Mouse (Mus musculus) bone marrow macrophage, adult 2 months (primary cell): ENCODE measurements around the gene Msx1. TPM values are rescaled to one million over a fixed set of nuclear protein-coding genes. Genes with fewer than 3 reads are reported as not detected.
"Not testable (repeated sequence)": the region's sequence is repeated elsewhere in the genome, so short reads cannot be mapped to it uniquely, and the experiment has no call there.

Source experiments
- H3K27ac ChIP-seq: 2 replicates; pipeline ENCODE4 v1.5.1; 2012; ENCODE audit warnings: low read depth, low read length; ENCODE audit not compliant: insufficient read depth
- H3K4me1 ChIP-seq: 2 replicates; pipeline ENCODE4 v1.6.1; 2012; ENCODE audit warnings: low read length; ENCODE audit not compliant: control insufficient read depth, insufficient read depth
- H3K4me3 ChIP-seq: 2 replicates; pipeline ENCODE4 v1.5.1; 2012; ENCODE audit warnings: mild to moderate bottlenecking, low read length, moderate library complexity; ENCODE audit not compliant: insufficient read depth
- CTCF ChIP-seq: IDR thresholded peaks from 2 replicates; pipeline ENCODE4 v1.5.1; 2012; ENCODE audit warnings: low read depth, mild to moderate bottlenecking, low read length, moderate library complexity
- POLR2A ChIP-seq: IDR thresholded peaks from 2 replicates; pipeline ENCODE4 v1.6.1; 2012; ENCODE audit warnings: mild to moderate bottlenecking, low read depth, low read length, borderline replicate concordance
- polyA plus RNA-seq: library from polyadenylated mRNA; stranded (reverse); fragments of >200 nt; gene quantifications from 2 replicates; pipeline ENCODE4 v1.2.4, GENCODE M21; 2012; ENCODE audit not compliant: missing spikeins, insufficient read depth, insufficient read length

Gene Msx1
- polyA plus RNA-seq, 1 experiment: not detected

DNA sequence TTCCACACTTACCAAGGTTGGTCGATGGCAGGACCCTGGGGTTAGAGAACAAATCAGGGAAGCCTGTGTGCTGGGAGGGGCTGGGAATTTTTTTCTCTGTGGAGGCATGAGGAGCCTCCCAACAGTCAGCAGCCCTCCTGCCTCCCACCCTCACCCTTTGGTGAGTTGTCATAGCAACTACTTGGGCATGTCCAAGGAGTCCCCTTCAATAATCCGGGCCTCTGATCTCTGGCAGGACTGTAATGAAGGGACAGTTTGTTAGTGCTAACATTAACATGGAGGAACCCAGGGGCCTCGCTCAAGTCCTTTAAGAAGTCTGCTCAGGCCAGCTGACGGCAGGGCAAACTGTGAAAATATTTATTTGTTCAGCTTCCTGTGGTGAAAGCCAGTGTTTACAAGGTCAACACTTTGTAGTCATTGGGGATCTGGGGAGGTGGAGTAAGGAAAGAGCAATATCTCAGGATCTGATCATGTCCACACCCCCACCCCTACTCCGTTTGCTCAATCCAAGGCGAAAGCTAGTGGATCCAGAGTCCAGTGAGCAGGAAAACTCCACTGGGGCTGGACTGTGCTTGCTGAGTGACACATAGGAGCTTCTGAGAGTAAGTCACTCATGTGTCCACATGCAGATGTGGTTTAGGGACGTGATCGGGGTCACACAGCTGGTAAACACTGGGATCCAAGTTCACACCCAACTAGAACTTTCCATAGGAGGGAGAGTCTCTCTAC, 24.8 kb upstream of the Msx1 start:
- no peak for TF ChIP-seq CTCF
- no peak for TF ChIP-seq POLR2A
- Histone ChIP-seq H3K4me1 (no peaks in the 10 kb centered on the region), H3K27ac (no peak overlapping the region), H3K4me3 (no peak overlapping the region)

DNA sequence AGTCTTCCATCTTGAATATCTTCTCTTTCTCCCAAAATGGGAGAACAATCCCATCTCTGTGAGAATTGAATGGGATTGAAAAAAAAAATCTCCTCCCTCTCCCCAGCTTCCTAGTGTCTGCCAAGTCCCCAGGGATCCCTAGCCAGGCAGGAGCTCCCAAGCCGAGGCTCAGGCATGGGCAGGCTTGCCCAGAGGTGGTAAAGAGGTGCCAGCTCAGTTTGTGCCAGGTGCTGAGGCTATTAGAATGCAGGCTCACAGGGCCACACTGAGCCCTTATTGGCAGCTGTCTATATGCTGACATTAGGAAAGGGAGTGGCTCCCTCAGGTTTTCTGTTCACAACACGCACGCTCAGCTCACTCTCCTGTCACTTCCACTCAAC, 11.9 kb upstream of the Msx1 start:
- Histone ChIP-seq H3K4me3 (no peak overlapping the region), H3K27ac (no peak overlapping the region), H3K4me1 (no peaks in the 10 kb centered on the region)
- TF ChIP-seq POLR2A (no peak), CTCF (no peak)

DNA sequence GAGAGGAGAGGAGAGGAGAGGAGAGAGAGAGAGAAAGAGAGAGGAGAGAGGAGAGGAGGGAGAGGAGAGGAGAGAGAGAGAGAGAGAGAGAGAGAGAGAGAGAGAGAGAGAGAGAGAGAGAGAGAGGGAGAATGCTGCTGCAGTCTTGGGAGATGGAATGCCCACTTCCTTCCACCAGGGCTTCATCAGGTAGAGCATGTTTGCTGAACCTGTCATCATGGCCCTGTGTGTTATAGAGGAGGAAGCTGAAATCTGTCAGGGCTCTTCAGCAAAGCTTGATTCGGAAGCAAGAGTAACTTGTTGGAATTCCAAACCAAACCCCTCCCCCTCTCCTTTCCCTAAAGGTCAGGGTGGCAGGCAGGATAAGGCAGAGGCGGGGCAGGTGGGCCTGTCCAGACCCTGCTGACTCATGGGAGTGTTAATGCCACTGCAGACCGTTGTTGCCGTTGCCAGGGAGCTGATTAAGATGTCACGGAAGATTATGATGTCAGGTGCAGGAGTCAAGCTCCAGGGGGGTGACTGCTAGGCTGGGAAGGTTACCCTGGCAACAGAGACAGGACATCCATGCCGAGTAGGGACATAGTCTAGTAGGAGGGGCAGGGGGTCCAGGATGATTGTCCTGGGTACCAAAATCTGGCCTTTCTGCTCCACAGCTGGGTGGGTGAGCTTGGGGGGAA, 11.3 kb upstream of the Msx1 start:
- Histone ChIP-seq H3K4me1 (no peaks in the 10 kb centered on the region), H3K4me3 (no peak overlapping the region), H3K27ac (no peak overlapping the region)
- no peak for TF ChIP-seq CTCF
- TF ChIP-seq POLR2A: no peak

DNA sequence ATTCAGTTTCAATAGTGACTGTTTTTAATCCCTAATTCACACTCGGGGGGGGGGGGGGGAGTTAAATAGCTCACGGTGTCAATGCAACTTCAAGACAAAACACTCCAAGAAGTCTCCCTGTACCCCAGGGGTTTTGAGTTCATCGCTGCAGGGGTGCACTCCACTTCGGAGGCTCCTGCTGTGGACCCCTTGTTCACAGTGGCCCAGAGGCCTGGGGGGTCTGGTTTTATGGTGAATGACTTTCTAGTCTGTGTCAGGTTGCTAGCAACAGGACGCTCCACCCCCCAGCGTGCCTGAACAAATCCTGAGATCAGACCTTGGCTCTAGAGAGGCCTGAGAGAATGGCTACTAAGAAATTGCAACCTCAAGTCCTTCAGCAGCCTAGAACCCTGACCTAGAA, 8.4 kb upstream of the Msx1 start:
- no peak for TF ChIP-seq POLR2A
- TF ChIP-seq CTCF: no peak
- H3K4me1 ChIP-seq: no peaks in the 10 kb centered on the region
- H3K4me3 ChIP-seq: no peak overlapping the region
- no peak overlapping the region for H3K27ac ChIP-seq

DNA sequence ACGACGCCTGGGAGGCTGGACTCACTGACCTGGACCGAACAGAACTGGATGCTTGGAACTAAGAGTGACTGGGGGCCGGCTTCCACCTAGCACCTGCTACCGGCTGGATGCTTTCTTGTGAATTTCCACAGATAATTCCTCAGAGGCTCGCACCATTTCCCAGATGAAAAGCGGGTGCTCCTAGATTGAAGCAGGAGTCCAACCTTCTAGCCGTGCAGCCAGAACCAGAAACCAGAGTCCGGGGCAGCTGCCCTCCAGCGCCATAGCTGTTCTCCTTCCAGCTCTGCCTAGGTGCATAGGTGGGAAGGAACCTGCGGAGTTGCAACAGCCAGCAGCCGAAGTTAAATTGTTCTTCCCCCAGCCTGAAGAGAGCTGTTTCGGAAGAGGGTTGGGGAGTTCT, 7.6 kb upstream of the Msx1 start:
- Histone ChIP-seq H3K27ac (no peak overlapping the region), H3K4me1 (no peaks in the 10 kb centered on the region), H3K4me3 (no peak overlapping the region)
- TF ChIP-seq POLR2A (no peak), CTCF (0 out of 2 replicates have a peak, but pooled peaks have one; percentile 12)

DNA sequence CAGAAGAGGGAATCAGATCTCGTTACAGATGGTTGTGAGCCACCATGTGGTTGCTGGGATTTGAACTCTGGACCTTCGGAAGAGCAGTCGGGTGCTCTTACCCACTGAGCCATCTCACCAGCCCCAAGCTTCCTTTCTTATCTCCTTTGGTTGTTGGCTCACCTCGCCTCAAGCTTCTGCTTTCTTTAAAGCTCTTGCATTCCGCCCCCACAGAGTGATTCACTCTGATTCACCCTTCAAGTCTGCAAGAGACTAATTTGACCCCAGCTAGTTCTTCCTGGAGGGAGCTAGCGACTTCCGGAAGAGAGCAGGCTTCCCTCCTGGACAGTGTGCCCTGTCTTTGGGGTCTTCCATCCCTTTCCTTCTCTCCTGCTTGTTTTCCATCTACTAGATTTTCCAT, 6.1 kb upstream of the Msx1 start:
- H3K4me3 ChIP-seq, H3K4me1 ChIP-seq: not testable (repeated sequence)

DNA sequence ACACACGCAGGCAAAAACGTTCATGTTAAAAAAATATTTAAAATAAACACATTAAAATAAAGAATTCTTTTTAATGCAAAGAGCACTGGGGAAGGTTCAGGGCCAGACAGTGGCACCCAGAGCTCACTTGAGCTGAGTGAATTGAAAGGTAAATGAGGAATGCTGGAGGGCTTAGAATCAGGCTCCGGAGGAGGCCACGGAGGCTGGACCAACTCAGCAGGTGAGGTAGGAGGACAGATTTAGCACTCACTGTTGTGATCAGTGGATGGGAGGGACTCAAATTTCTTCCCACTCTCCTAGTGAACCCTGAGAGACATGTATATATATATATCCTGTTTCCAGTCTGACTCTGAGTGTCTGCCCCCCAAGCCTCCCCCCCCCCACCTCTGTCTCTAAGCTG, 5.5 kb upstream of the Msx1 start:
- no peak for TF ChIP-seq POLR2A
- TF ChIP-seq CTCF: no peak
- Histone ChIP-seq H3K27ac (no peak overlapping the region), H3K4me1 (no peaks in the 10 kb centered on the region), H3K4me3 (no peak overlapping the region)

More for the DNA sequence above, 6.1 kb upstream of the Msx1 start:
- not testable (repeated sequence) for H3K27ac ChIP-seq

DNA sequence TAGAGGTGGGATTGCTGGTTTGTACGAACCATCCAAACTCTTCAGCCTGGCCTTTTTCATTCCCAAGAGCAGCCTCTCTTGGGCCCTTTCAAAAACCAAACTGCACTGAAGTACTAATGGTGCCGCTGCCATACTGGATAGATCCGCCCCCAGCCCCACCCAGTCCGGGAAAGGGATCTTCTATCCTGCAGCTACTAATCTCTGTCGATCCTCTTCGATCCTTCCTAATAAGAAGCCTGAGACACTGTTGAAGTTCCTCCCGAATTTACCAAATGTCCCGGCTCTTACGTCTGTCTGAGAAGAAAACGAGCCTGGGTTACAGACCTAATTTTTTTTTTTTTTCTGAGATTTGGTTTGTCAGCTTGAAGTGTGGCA, 4.9 kb upstream of the Msx1 start:
- H3K27ac ChIP-seq: no peak overlapping the region
- no peak overlapping the region for H3K4me3 ChIP-seq
- H3K4me1 ChIP-seq: no peaks in the 10 kb centered on the region
- TF ChIP-seq CTCF (no peak), POLR2A (no peak)

DNA sequence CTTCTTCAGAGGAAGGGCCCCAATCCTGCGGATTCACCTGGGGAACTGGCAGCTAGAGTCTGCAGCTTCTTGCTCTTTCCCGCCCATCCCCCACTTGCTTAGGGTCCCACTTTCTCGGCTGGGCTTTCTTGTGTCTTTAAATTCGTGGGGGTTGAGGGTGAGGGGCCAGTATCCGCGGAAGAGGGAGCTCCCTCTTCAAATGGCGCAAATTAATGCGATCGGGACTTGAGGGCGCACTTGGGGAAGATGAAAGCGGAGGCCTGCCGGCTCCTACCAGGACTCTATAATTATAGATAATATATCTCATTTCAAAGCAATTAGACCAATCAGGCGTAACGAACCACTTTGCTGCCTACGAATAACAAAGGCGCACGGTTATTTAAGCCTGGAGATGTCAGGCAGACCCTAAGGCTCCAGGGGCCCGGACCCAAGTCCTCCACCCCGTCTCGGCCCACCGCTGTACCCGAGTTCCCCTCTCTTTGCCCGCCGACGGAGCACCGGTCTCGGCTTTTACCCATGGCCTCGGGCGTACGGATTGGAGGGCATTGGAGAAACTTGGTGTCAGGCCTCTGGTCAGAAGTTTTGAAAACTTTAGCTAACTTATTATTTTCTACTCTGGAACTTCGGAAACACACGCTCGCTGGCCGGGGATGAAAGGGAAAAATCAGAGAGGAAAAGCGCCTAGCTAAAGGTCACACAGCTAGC, 4.4 kb upstream of the Msx1 start:
- no peak for TF ChIP-seq POLR2A
- no peak for TF ChIP-seq CTCF
- no peaks in the 10 kb centered on the region for H3K4me1 ChIP-seq
- no peak overlapping the region for H3K4me3 ChIP-seq
- H3K27ac ChIP-seq: no peak overlapping the region

DNA sequence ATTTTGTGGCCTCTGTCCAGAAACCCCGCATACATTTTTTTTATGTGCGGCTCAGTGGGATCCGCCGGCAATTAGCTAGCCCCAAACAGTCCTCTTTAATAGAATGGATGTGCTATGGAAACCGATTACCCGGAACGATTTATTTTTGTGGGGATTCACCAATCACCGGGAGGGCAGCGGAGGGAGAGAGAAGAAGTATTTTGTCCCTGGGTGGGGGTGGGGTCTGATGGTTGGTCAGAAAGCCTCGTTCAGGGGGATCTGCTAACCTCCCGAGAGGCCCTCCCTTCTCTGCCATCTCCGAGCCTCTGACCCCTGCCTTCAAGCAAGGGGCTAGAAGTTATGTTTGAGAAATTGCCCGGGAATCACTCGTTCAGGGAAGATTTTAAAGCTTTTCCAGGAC, 3.6 kb upstream of the Msx1 start:
- no peaks in the 10 kb centered on the region for H3K4me1 ChIP-seq
- TF ChIP-seq CTCF (no peak), POLR2A (no peak)
- H3K4me3 ChIP-seq: no peak overlapping the region
- no peak overlapping the region for H3K27ac ChIP-seq

DNA sequence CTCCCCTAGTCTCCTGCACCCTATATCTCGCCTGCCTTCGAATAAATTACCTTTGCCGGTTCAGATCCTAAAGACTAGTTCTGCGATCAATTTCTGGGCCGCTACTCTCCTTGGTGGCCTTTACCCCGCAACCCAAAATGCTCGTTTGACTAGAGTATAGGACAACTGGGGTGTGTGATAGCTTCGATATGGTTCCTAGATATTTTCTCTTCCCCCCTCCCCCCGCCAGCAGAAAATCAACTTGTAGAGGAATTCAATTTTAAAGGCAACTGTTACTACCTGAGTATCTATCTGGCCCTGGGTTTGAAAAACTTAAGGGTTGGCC, 3.2 kb upstream of the Msx1 start:
- Histone ChIP-seq H3K4me1 (no peaks in the 10 kb centered on the region), H3K27ac (no peak overlapping the region), H3K4me3 (no peak overlapping the region)
- no peak for TF ChIP-seq CTCF
- TF ChIP-seq POLR2A: no peak
